Mouse (Mus musculus): ENCODE measurements at regions not wholly inside any gene's neighbourhood (a gene's known extent, or its start where the extent isn't known, plus 50 kb on each side); places are given as distances from the start of the nearest gene placed in this dataset.

DNA sequence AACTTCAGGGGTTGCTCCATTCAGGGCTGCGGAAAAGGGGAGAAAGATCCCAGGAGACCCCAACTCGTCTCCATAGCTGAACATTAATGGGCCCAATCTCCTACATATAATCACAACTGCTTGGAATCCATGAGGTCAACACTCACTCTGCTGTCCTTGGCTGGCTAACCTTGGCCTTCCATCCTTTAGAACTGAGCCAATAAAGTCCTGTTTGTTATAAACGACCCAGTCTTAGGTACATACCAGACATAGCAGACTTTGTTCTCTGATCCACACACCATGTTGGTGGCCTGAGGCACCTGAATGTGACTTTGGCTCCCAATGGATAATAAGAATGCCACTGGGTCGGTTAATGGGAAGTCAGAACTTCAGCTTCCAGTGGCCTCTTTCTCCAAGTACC, 157.4 kb downstream of the Auh start:
- ATAC-seq (ENCODE audit: low read depth): no peak
- H3K9me3 ChIP-seq (ENCODE audit: control insufficient read depth, low read length): no peaks in the 10 kb centered on the region
- H3K9ac ChIP-seq (ENCODE audit: low read length): no peak overlapping the region
- no peaks in the 10 kb centered on the region for H3K27me3 ChIP-seq (ENCODE audit: control insufficient read depth, insufficient read depth, low read depth, low read length)
- H3K4me1 ChIP-seq (replicated peaks; ENCODE audit: control insufficient read depth, insufficient read depth, low read length): peaks cover 11% of the 10 kb centered on the region
- H3K36me3 ChIP-seq (ENCODE audit: control insufficient read depth, insufficient read depth, low read length): no peaks in the 10 kb centered on the region
- no peak overlapping the region for H3K27ac ChIP-seq (ENCODE audit: low read length)
- WGBS: 72% methylated on average over 4 of the region's 4 CpGs
- H3K4me2 ChIP-seq (ENCODE audit: low read depth, low read length): no peak overlapping the region
- H3K4me3 ChIP-seq (ENCODE audit: low read length): no peak overlapping the region

DNA sequence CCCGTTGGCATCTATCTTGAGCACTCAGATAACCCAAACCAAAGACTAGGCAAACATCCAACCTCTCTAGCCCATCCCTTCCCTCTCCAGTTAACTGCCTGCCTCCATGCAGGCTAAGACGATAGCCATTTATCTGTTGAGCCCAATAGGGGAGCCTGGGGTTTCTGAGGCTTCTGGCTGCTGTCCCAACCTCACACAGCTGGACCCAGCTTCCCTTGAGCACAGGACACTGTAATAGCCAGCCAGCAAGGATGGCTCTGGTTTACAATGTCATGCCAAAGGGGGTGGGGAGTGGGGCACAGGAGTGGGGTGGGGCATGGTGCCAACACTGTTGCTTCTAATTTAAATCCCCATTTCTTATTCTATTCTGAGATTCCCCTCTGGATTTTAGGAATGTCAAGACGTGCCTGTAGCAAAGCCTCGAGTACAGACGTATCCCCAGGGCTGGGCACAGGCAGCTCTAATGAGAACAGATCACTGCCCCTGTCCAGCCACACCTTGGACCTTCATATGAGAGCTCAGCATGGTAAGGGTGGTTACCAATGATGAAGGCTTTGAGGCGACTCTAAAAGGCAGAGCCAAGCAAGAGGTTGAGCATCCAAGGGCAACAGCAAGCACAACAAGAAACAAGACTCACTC, 152.0 kb downstream of the Auh start:
- Histone ChIP-seq H3K4me3 (ENCODE audit: low read length) (no peak overlapping the region), H3K4me1 (replicated peaks; ENCODE audit: control insufficient read depth, insufficient read depth, low read length) (peaks cover 8% of the 10 kb centered on the region), H3K36me3 (ENCODE audit: control insufficient read depth, insufficient read depth, low read length) (no peaks in the 10 kb centered on the region), H3K27me3 (ENCODE audit: control insufficient read depth, insufficient read depth, low read depth, low read length) (no peaks in the 10 kb centered on the region), H3K4me2 (ENCODE audit: low read depth, low read length) (no peak overlapping the region), H3K9me3 (ENCODE audit: control insufficient read depth, low read length) (no peaks in the 10 kb centered on the region), H3K27ac (ENCODE audit: low read length) (no peak overlapping the region), H3K9ac (ENCODE audit: low read length) (no peak overlapping the region)
- peak; percentile 86 for ATAC-seq (ENCODE audit: low read depth)
- 52% methylated on average over 6 of the region's 6 CpGs for WGBS

DNA sequence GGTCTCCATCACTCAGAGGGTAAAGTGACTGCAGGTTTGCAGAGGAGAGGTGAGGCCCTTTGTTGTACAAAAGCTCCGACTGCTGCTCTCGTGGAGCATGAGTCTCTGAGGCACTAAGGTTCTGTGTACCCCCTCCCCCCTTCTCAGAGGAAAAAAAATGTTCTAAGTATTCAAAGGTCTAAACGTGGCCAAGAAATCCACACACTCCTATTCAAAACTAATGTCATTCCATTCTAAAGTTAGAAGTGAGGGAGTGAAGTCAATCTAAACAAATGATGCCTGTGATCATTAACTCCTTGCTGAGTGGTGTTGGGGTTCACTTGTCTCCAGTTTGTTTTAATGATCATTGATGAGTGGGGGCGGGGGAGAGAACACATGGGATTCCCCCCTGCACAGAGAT, 150.6 kb downstream of the Auh start:
- H3K9ac ChIP-seq (ENCODE audit: low read length): no peak overlapping the region
- 31% methylated on average over 4 of the region's 4 CpGs for WGBS
- H3K4me3 ChIP-seq (ENCODE audit: low read length): no peak overlapping the region
- no peak overlapping the region for H3K4me2 ChIP-seq (ENCODE audit: low read depth, low read length)
- no peaks in the 10 kb centered on the region for H3K27me3 ChIP-seq (ENCODE audit: control insufficient read depth, insufficient read depth, low read depth, low read length)
- no peaks in the 10 kb centered on the region for H3K9me3 ChIP-seq (ENCODE audit: control insufficient read depth, low read length)
- no peak for ATAC-seq (ENCODE audit: low read depth)
- no peak overlapping the region for H3K27ac ChIP-seq (ENCODE audit: low read length)
- peaks cover 8% of the 10 kb centered on the region for H3K4me1 ChIP-seq (replicated peaks; ENCODE audit: control insufficient read depth, insufficient read depth, low read length)
- H3K36me3 ChIP-seq (ENCODE audit: control insufficient read depth, insufficient read depth, low read length): no peaks in the 10 kb centered on the region

Measured in lung, embryonic 16.5 days (tissue).